Mouse (Mus musculus) megakaryocyte, adult 5-6 weeks (primary cell): ENCODE results near the gene Cbx2. TPM values are rescaled to one million over a fixed set of nuclear protein-coding genes. Genes with fewer than 3 reads are reported as not detected.
A peak's percentile ranks its signal among the peaks of the same experiment; 100 is the strongest.

ENCODE experiments used
- ATAC-seq: 2 replicates; pipeline ENCODE4 v1.8.0; 2016; ENCODE audit warnings: mild to moderate bottlenecking, inconsistent platforms; ENCODE audit not compliant: poor library complexity, severe bottlenecking
- total RNA-seq, 2 experiments: library from RNA; stranded (forward) in 1 of 2; stranded (reverse) in 1 of 2; fragments of 153-499, 151-499 nt in 1 of 2; fragments of 221-1000, 200-1000 nt in 1 of 2; gene quantifications; 2 replicates each; pipeline versions ENCODE4 v1.2.3 to v1.2.4; 2015 to 2017

Cbx2 gene
- total RNA-seq, 2 experiments from 2014 or later, result 1.5 to 2.8 TPM

- no peak for ATAC-seq
Measured at GRCm38 (mm10) chr11:119014455-119014854, 8.3 kb upstream of the Cbx2 start.

GRCm38 (mm10) chr11:119017506-119017905, 5.3 kb upstream of the Cbx2 start:
- ATAC-seq, result no peak

GRCm38 (mm10) chr11:119021180-119021579, 1.6 kb upstream of the Cbx2 start:
- ATAC-seq, result no peak

GRCm38 (mm10) chr11:119022068-119022894, 481 bp upstream of the Cbx2 start:
- no peak for ATAC-seq

GRCm38 (mm10) chr11:119023616-119023980, 836 bp downstream of the Cbx2 start:
- ATAC-seq, result no peak

- ATAC-seq, result peak; percentile 50
Measured at GRCm38 (mm10) chr11:119024260-119024659, 1.5 kb downstream of the Cbx2 start.

GRCm38 (mm10) chr11:119026203-119026602, 3.4 kb downstream of the Cbx2 start:
- ATAC-seq, result no peak

- peak; percentile 97 for ATAC-seq
Measured at GRCm38 (mm10) chr11:119033874-119034558, 11.3 kb downstream of the Cbx2 start.

- no peak for ATAC-seq
Measured at GRCm38 (mm10) chr11:119034635-119035034, 11.9 kb downstream of the Cbx2 start.

- no peak for ATAC-seq
Measured at GRCm38 (mm10) chr11:119035094-119035685, 12.4 kb downstream of the Cbx2 start.

- no peak for ATAC-seq
Measured at GRCm38 (mm10) chr11:119035686-119036165, 13.0 kb downstream of the Cbx2 start.

GRCm38 (mm10) chr11:119036447-119036846, 13.7 kb downstream of the Cbx2 start:
- ATAC-seq, result no peak

- ATAC-seq, result no peak
Measured at GRCm38 (mm10) chr11:119036934-119037779, 14.4 kb downstream of the Cbx2 start.

- no peak for ATAC-seq
Measured at GRCm38 (mm10) chr11:119037780-119038401, 15.1 kb downstream of the Cbx2 start.

- ATAC-seq, result no peak
Measured at GRCm38 (mm10) chr11:119038744-119039484, 16.2 kb downstream of the Cbx2 start.

- 0 out of 2 replicates have a peak, but pooled peaks have one; percentile 17 for ATAC-seq
Measured at GRCm38 (mm10) chr11:119039732-119040512, 17.2 kb downstream of the Cbx2 start.

- ATAC-seq, result peak; percentile 93
Measured at GRCm38 (mm10) chr11:119040600-119041324, 18.0 kb downstream of the Cbx2 start, which contains the start of gene Cbx8. Cbx8 (minus strand) TSS chr11:119040969.

- 0 out of 2 replicates have a peak, but pooled peaks have one; percentile 0 for ATAC-seq
Measured at GRCm38 (mm10) chr11:119041325-119041716, 18.6 kb downstream of the Cbx2 start.
